In genomic region chr5:71654056-71654455, GRCm38 (mm10) we compare ENCODE assay signal across 14 mouse cellular contexts. TPM values are rescaled to one million over a fixed set of nuclear protein-coding genes. Genes with fewer than 3 reads are reported as not detected.
"Had no signal": no experiment of that assay in that cellular context is flagged by ENCODE, and none has a peak within 500 bp of the region (broad histone marks: within the 10 kb centered on the region; RNA-seq: fewer than 3 reads in every experiment).

No protein-coding gene starts in this region.

- H3K4me3 ChIP-seq: limb, embryonic 12.5 days; liver, embryonic 13.5 days; lung, embryonic 15.5 days; megakaryocyte, embryonic 14.5 days; midbrain, embryonic 13.5 days had no signal

- DNase-seq: kidney, adult 8-10 months; kidney, postnatal 25 days; layer of hippocampus, adult 9-11 months; liver; liver, embryonic 13.5 days; liver, postnatal 0 days; lung, postnatal 14 days; thymus, adult 2 months; thymus, postnatal 25 days had no signal

- H3K27ac ChIP-seq: limb, embryonic 12.5 days; liver, embryonic 13.5 days; lung, embryonic 15.5 days; macrophage; midbrain, embryonic 13.5 days had no signal

RNA-seq across cellular contexts. Expression of gene Gabrb1, which starts 3.9 kb away (rescaled TPM):
- polyA plus RNA-seq: liver, postnatal 0 days; macrophage; thymus, adult 2 months had no signal

RNA-seq across cellular contexts. Expression of gene Gabra4, which starts 4.1 kb away (rescaled TPM):
- polyA plus RNA-seq: liver, postnatal 0 days; macrophage; thymus, adult 2 months had no signal
